Mouse (Mus musculus): ENCODE data around the gene Cpa1.

Gene Cpa1

DNA sequence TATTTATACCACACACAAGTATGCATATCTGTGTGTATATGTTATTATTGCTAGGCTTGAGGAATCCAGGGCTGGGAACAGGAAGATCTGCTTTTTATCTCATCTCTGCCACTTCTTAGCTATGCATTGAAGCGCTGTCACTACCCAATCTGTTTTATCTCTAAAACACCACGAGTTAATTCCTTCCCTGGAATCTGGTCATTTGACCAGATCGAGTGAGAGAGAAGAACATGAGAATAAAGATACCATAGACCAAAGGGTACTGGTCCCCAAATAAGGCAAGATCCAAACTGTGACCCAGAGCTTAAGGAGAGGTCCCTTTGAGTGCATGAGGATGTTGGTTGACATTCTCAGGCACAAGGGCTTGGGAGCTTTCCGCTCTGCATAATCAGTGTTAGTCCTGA lies 17.0 kb upstream of the Cpa1 start:
- DNase-seq (ENCODE audit: low spot score), result no peak

DNA sequence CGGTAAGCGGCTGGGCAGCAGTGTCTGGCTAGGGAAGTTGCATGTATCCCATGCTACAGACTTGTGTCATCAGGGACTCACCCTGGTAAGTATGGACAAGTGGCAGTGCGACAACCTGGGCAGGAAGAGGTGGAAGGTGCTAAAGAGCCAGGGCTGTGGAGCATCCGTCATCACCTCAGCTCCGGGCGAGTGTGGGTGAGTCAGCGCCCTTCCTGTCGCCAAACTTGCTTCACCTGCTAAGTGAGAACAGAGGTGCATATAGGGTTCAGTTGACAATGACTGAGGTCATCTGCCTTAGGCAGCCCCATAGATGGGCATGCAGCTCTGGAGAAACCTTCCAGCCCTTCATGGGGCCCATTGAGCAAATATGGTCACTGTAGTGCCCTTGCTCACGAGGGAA lies 14.3 kb upstream of the Cpa1 start:
- no peak for DNase-seq (ENCODE audit: low spot score)

DNA sequence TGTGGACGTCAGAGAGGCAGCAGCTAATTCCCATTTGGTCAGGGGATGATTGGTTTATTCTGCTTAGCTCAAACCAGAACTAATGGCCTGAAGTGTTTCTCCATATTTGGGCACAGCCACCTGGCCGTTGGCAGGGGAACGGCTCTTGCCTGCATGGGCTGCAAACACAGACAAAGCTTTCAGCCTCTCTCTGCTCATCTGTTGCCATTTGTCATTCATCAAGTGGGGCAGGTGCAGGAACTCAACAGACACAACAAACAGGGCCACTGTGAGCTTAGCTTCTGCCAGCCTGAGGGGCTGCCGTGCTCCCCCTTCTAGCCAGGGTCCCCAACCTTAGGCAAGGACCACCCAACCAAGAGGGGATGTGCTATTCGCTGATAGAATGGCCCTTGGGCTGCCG lies 10.9 kb upstream of the Cpa1 start:
- DNase-seq (ENCODE audit: low spot score), result no peak

DNA sequence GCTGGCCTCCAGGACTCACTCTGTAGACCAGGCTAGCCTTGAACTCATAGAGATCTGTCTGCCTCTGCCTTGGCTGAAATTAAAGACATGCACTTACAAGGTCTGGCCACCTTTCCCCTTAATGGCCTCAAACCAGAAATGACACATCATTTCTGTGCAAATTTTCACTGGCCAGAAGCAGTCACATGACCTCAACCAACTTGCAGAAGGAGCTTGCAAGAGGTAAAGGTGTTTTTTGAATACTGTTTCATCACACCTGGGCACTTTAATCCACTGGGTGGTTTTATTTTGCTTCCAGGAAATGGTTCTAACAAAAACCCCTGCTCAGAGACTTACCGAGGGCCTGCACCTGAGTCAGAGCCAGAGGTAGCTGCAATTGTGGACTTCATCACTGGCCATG lies 9.0 kb upstream of the Cpa1 start:
- DNase-seq (ENCODE audit: low spot score), result no peak

DNA sequence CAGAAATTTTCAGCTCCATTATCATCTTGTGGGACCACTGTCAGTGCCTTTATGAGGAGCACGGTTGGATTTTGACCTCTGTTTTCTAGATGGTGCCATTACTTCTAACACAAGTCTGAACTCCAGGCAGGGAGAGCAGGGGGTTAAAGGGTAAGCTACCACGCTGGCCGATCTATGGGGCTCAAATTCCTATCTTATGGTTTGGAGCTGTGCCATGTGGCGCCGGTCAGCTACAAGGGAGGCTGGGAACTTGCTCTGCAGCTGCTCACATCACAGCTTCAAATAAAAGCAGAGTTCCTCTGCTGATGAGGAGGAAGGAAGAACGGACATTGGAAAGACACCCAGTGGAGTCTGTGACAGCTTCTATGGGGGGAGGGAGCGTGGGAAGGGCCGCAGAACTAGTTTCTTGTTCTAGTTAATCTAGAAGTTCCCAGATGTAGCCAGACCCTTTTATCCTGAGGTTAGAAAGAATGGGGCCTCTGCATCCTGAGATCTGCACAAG lies 3.6 kb upstream of the Cpa1 start:
- DNase-seq (ENCODE audit: low spot score), result no peak

DNA sequence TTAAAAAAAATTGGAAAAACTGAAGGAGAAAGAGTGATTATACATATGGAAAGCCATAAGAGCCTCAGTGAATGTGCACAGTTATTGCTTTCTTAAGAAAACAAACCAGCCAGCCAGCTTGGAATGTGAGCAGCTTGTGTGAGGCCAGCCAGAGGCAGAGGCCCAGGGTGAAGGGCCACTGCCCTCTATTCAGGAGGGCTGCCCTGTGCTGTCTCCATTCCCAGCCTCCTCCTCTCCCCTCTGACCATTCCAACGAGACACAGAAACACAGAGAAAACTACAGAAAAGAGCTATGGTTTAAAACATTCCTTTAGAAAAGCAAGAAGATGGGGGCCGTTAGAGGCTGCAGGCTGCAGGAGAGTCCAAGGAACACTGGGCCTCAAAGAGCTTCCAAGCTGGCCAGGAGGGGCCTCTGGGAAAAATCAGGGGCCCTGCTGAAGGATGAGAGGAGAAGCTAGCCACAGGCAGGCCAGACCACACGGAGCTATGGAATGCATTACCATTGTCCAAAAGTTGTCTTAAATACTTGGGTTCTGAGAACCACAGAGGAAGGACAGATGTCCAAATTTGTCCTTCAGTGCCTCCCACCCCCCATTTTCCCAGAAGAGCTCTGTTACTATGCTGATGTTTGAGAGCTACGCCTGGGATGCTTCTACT lies 2.7 kb upstream of the Cpa1 start:
- no peak for DNase-seq (ENCODE audit: low spot score)

DNA sequence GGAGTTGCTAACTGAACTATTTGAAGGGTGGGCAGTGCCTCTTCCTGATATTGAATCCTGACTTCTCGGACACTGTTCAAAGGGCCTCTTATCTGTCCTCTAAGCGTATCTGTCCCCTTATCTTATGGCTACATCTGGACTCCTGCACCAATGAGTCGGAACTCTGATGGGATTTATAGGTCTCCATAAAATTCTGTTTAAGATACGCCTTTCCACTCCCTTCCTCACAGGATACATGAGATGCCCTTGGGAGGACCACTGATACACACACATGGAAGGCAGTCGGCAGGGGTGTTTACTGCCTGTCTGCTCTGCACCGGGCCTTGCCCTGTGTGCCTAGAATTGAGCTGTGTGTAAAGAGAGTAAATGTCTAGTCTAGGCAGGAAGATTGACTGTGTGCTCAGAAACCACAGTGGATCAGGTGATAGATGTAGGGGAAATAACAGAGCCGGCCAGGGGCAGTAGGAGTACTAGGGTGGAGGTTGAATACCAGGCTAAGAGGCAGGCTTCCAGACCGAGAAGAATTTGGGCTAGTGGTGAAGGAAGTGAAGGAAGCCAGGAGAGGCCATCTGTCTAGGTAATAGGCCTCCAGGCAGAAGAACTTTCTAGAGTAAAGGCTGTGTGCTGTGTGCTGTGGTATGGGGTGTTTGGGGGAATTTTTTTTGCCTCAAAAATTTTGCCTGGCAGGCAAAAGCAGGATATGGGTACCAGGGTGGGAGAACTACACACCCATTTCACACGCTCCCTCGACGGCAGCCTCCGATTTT lies 4.9 kb downstream of the Cpa1 start:
- no peak for DNase-seq (ENCODE audit: low spot score)

DNA sequence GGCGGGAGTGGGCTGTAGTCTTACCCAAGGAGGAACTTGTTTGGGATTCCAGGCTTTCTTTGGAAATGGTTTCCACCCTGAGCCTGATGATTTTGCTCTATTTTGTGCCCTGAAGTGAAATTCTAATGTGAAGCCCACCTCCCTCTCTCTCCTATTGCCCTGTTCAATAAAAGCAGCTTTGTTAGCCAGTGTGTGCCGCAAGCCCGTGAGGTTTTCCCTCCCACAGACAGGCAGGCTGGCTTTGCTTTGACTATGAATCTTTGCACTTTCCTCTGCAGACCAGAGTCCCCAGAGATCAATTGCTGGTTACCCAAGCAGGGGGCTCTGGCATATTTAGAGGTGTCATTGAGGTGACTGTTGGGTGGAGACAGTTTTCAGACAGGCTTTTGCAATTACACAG lies 5.4 kb downstream of the Cpa1 start:
- DNase-seq (ENCODE audit: low spot score), result no peak

DNA sequence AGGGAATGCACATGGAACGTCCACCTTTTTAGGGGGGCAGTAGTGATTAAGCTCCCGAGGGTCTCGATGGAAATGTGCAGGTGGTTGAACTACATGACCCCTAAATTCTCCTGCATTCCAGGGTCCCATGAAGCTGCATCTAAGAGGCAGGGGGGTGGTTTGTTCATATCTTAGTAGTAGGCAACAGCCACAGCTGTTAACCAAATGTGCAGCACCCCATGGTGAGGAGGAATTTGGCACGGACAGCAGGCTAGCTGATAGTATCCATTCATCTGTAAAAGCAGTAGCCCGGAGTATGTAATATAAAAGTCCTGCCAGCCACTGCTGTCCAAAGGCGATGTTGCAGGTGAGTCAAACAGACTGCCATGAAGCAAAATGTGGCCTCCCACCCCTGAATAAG lies 6.4 kb downstream of the Cpa1 start:
- no peak for DNase-seq (ENCODE audit: low spot score)

DNA sequence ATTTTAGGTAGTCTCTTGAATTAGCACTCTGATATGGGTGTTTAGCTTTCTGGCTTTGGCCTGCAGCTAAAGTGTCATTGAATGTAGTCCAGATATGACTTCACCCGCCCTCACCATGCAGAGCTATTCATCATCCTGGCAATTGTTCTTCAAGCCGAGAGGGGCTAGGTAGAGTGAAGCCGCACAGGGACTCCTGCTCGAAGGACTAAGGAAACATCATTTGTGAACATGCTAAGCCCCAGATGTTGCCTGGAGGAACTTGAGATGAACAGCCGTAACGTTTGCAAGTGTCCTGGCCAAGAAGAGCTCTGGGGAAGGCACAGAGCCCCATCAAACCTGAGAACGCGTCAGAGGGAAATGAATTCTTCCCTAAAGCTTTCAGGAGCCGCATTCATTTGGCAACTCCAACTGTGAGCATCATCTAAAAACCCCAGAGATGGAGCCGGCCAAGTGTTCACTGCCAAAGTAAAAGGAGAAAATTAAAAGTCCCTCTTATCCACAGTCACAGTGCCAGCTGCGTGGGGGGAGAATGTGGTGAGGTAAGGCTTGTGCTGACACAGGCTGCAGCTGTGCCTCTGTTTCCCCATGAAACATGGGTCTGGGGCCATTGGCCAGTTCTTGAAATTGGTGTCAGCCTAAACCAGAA lies 10.8 kb downstream of the Cpa1 start:
- no peak for DNase-seq (ENCODE audit: low spot score)

DNA sequence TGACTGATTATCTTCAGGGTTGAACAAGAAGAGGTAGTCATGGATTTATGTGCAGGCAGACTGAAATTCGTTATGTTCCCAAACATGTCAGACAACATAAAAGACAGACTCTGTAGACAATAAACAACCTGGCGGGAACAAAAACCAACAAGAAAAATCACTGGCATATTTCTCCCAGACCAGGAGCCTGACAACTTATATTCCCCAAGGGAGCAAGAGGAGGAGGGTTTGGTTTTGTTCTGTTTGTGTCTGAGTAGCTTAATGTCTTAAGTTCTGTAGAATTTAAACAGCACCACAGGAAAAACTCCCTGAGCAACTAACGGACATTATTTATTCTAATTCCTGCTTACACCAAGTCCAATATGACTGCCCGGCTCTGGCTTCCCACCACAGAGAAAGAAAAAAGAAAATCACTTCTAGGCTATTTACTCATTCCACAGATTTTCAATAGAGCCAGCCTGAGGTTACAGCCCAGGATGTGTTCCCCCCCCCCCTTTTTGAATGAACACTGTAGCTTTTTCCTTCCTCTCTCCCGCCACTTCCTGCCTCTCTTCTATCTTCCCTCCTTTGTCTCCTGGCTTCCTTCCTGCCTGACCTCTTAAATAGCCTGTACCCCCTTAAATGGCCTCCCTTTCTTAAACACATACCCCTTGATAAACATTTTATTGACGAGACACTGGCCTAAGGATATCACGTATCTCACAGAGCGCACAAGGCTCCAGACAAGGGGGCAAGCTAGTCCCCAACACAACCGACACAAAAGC lies 13.6 kb downstream of the Cpa1 start:
- no peak for DNase-seq (ENCODE audit: low spot score)

DNA sequence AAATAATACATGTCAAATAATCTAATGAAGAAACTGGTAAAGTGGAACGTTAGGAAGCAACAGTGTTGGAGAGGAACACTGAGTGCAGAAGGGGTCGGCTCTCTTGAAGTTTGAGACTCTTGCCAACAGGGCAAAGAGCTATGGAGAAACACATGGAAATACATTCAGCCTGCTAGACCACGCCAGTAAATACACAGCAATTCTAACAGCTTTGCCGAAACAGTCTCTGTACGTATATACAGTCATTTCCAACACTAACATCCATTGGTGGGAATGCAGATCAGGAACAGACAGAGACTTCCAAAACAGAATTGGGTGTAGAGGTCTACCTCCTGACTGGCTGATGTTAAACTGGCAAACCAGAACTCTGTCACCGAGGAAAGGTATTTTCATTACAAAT lies 14.5 kb downstream of the Cpa1 start:
- no peak for DNase-seq (ENCODE audit: low spot score)

DNA sequence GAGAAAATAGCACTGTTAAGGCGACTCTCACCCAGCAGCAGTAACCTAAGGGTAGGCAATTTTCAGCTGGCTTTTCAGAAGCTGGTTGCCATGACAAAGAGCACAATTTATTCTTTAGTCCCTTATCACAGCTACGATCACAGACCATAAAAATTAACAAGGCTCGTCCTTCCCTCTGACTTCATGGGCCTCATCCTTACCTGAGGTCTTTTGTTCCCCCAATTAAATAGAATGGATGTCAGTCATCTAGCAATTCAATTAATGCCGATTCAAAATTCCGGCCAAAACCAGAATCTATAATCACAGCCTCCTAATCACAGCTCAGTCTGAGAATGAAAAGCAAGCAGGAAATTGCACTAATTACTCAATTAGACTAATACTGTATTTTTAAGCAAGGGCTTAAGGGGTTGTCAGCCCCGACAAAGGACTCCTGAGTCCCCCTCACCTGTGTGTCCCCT lies 15.4 kb downstream of the Cpa1 start:
- DNase-seq (ENCODE audit: low spot score), result no peak

DNA sequence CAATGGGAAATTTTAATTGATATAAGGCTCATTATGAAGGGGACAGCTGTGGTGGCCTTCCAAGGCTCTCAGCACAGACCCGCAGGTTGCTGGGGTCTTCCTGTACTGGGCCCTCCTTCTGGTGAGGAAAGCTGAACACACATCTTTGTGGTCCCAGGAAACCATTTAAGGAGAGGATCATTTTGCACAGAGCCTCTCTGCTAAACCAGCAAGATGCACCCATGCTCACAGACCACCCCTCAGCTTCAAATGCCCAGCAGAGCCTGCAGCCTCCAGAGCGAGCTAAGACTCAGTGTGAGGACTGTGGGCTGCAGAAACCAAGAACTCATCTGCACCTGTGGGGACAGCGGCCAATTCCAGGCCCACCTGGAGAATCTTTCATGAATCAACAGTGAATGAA lies 15.9 kb downstream of the Cpa1 start:
- DNase-seq (ENCODE audit: low spot score), result no peak

DNA sequence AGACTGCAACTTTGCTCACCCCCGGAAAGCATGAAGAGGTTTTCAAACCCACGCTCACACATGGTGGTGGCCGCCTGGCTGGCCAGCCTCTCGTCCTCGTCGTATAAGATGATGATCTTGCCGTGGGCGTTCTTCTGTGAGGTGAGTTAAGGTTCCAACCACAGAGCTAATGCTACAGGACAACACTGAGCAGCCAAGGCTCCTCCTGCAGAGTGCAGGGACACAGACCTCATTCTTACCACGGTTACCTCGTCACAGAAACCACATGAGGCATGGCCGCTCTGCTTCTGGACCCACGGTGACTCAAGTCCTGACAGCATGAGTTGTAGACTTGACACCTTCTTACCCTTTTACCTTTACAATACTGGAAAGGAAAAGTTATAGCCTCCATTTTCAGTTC lies 18.3 kb downstream of the Cpa1 start:
- DNase-seq (ENCODE audit: low spot score), result no peak

DNA sequence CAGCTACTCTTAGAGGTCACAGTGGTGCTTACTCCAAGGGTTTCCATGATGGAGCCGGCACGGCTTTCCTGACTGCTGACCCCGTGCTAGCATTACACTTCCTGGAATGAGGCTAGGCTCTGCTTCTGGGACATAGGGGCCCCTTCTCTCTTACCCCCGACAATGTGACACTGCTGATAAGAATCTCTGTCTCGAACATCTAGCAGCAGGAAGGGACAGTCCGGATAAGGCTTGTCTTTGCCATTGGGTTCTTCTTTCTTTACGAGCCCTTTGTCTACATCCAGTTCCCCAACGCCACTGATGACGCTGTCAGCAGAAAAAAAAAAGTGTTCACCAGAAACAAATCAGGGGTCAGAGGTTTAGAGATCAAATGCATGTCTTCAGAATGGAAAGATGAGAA lies 19.6 kb downstream of the Cpa1 start:
- no peak for DNase-seq (ENCODE audit: low spot score)

DNA sequence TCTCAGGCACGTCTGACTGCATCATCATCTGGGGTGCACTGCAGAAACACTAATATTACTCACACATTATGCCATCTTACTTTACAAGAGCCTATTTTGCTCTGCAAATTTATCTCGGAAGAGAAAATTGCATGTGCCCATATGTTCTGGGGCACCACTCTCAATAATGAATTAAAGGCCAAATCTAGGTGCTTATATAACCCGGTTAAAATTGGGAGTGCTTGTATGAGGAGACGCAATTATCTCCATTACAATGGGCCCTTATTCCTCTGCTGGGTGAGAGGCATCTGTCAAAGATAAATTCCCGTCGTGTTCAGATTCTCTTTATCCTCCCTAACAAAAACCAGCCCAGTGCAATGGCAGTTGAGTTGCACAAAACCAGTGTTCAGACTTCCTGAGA lies 25.8 kb downstream of the Cpa1 start:
- DNase-seq (ENCODE audit: low spot score), result no peak

DNA sequence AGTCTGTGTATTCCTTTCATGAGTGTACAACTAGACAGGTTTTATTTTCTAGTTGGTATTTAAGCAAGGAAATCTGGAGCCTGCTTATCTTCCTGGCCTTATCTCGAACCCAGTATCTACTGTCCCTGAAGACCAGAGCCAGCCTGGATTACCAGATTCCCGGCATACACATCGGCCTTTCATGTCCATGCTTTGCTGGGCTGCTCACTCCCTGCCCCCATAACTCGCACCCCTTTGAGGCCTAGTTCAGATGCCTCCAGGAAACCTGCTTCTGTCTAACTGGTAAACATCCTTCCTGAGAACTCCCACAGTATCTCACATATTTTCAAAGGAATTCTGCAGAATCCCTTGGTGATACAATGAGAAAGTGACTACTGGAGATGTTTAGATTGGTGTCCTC lies 26.3 kb downstream of the Cpa1 start:
- DNase-seq (ENCODE audit: low spot score), result no peak

DNA sequence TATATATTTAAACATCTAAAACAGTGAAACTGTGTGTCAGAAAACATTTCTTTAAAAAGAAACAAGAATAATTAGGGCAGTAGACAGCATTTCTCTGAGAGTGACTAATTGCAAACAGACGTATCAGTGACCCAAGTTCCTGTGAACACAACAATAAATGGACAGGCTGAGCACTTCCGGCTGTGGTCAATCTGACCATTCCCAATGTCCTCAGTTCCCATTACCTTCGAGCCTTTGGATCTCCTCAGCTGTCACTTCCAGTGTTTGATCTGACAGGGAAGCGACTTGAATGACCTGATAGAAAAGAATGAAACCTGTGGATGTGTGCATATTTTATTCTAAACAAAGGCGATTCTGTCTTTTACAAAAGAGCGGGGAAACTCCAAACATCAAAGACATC lies 27.0 kb downstream of the Cpa1 start:
- DNase-seq (ENCODE audit: low spot score), result no peak

DNA sequence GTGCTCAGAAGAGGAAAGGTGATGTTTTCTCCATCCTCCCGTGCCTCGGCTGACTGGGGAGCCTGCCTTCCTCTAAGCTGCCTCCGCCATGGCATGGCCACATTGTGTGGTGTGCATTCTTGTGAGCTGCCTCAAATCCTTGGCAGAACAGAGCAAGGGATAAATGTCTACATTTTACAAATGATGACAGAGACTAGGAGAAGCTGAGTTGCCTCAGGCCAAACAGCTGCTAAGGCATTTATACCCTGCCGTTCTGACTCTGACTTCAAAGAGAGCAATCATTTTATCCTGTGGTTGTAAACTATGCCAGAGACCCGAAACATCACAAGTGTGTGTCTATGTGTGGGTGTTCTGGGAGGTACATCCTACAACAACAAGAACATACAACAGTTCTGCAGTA lies 28.6 kb downstream of the Cpa1 start:
- no peak for DNase-seq (ENCODE audit: low spot score)

DNA sequence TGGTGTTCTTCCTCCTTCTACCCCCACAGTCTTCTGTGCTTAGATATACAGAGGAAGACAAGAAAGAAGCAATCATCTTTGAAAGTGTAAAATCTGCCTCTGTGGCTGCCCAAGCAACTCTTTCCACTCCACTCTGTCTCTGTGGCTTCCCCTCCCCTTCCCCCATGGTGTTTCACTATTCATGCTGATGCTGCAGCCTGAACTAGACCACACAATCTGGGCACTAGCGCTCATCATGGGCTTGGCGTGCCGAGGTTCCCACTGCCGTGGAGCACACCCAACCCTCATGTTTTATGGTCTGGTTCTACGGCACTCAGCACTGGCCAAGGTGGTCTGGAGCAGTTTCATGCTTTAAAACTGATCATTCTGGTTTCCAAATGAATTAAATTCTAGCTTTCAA lies 32.7 kb downstream of the Cpa1 start:
- DNase-seq (ENCODE audit: low spot score), result no peak

DNA sequence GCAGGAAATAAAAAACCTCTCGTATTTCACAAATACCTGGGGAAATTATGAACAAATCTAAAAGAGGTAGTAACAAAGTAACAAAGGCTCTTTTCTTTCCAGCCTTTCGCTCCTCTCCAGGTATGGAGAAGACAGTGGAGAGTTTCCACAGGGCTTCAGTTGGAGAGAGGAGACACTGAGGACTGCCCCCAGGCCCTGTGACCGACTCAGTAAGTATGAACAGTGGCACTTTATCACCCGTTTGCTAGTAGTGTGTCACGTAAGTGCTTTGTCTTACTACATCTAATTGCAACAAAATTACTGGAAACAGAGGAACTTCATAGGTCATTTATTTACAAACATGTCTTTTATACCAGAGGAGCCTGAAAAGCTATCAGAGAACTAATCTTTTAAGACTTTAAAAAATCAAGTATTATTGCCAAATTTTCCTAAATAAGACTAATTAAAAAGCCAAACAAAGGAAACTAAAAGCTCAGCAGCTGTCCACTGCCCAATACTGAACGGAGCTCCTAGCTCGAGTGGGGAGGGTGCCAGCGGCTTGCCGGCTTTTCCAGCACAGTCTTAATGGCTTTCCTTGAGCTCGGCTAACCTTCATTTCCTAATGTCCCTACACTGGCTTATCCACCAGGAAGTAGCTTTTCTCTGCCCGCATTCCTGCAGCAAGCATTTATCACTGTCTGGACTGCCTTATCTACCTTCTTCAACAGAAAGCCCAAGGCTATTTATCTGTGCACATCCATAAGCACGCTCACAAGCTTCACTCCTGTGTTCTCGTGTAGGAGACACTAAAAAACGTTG lies 34.9 kb downstream of the Cpa1 start:
- no peak for DNase-seq (ENCODE audit: low spot score)
